Mouse (Mus musculus): ENCODE measurements around the gene Dusp1. TPM values are rescaled to one million over a fixed set of nuclear protein-coding genes. Genes with fewer than 3 reads are reported as not detected.

Dusp1 gene
- polyA plus RNA-seq, 1 experiment: 32.2 TPM

GRCm38 (mm10) chr17:26601514-26601913 is 39.6 kb upstream of the Dusp1 start:
- no peak overlapping the region for H3K27ac ChIP-seq (ENCODE audit: insufficient read depth, low read depth, low read length)

GRCm38 (mm10) chr17:26600913-26601447 is 39.1 kb upstream of the Dusp1 start:
- no peak overlapping the region for H3K4me3 ChIP-seq (ENCODE audit: insufficient read depth, low read length)
- H3K27ac ChIP-seq (ENCODE audit: insufficient read depth, low read depth, low read length): no peak overlapping the region
- peaks cover 63% of the 10 kb centered on the region for H3K4me1 ChIP-seq (ENCODE audit: control insufficient read depth, insufficient read depth, low read length)
- TF ChIP-seq CTCF (IDR thresholded peaks at IDR 0.05; ENCODE audit: low read depth, low read length): no peak
- TF ChIP-seq POLR2A (IDR thresholded peaks at IDR 0.05; ENCODE audit: borderline replicate concordance, low read depth, low read length): no peak

More at GRCm38 (mm10) chr17:26601514-26601913, 39.6 kb upstream of the Dusp1 start:
- peaks cover 62% of the 10 kb centered on the region for H3K4me1 ChIP-seq (ENCODE audit: control insufficient read depth, insufficient read depth, low read length)
- H3K4me3 ChIP-seq (ENCODE audit: insufficient read depth, low read length): no peak overlapping the region
- TF ChIP-seq POLR2A (IDR thresholded peaks at IDR 0.05; ENCODE audit: borderline replicate concordance, low read depth, low read length) (no peak), CTCF (IDR thresholded peaks at IDR 0.05; ENCODE audit: low read depth, low read length) (no peak)

- no peak overlapping the region for H3K27ac ChIP-seq (ENCODE audit: insufficient read depth, low read depth, low read length)
- TF ChIP-seq POLR2A (IDR thresholded peaks at IDR 0.05; ENCODE audit: borderline replicate concordance, low read depth, low read length) (no peak), CTCF (IDR thresholded peaks at IDR 0.05; ENCODE audit: low read depth, low read length) (no peak)
- H3K4me1 ChIP-seq (ENCODE audit: control insufficient read depth, insufficient read depth, low read length): peaks cover 58% of the 10 kb centered on the region
- no peak overlapping the region for H3K4me3 ChIP-seq (ENCODE audit: insufficient read depth, low read length)
Observed at GRCm38 (mm10) chr17:26598845-26599244, 36.9 kb upstream of the Dusp1 start.

- H3K4me3 ChIP-seq (ENCODE audit: insufficient read depth, low read length): no peak overlapping the region
- H3K4me1 ChIP-seq (ENCODE audit: control insufficient read depth, insufficient read depth, low read length): peaks cover 52% of the 10 kb centered on the region
- no peak overlapping the region for H3K27ac ChIP-seq (ENCODE audit: insufficient read depth, low read depth, low read length)
Observed at GRCm38 (mm10) chr17:26596856-26597481, 35.0 kb upstream of the Dusp1 start.

GRCm38 (mm10) chr17:26596168-26596658 is 34.3 kb upstream of the Dusp1 start:
- Histone ChIP-seq H3K4me3 (ENCODE audit: insufficient read depth, low read length) (no peak overlapping the region), H3K4me1 (ENCODE audit: control insufficient read depth, insufficient read depth, low read length) (peaks cover 48% of the 10 kb centered on the region), H3K27ac (ENCODE audit: insufficient read depth, low read depth, low read length) (no peak overlapping the region)
- TF ChIP-seq POLR2A (IDR thresholded peaks at IDR 0.05; ENCODE audit: borderline replicate concordance, low read depth, low read length): no peak
- no peak for TF ChIP-seq CTCF (IDR thresholded peaks at IDR 0.05; ENCODE audit: low read depth, low read length)

More at GRCm38 (mm10) chr17:26596856-26597481, 35.0 kb upstream of the Dusp1 start:
- TF ChIP-seq CTCF (IDR thresholded peaks at IDR 0.05; ENCODE audit: low read depth, low read length): no peak
- TF ChIP-seq POLR2A (IDR thresholded peaks at IDR 0.05; ENCODE audit: borderline replicate concordance, low read depth, low read length): no peak

- no peak overlapping the region for H3K4me3 ChIP-seq (ENCODE audit: insufficient read depth, low read length)
- H3K4me1 ChIP-seq (ENCODE audit: control insufficient read depth, insufficient read depth, low read length): peaks cover 42% of the 10 kb centered on the region
- TF ChIP-seq POLR2A (IDR thresholded peaks at IDR 0.05; ENCODE audit: borderline replicate concordance, low read depth, low read length) (no peak), CTCF (IDR thresholded peaks at IDR 0.05; ENCODE audit: low read depth, low read length) (no peak)
- H3K27ac ChIP-seq (ENCODE audit: insufficient read depth, low read depth, low read length): peak overlapping the region; percentile 26
Observed at GRCm38 (mm10) chr17:26595448-26596167, 33.7 kb upstream of the Dusp1 start.

- Histone ChIP-seq H3K4me1 (ENCODE audit: control insufficient read depth, insufficient read depth, low read length) (peaks cover 37% of the 10 kb centered on the region), H3K4me3 (ENCODE audit: insufficient read depth, low read length) (no peak overlapping the region), H3K27ac (ENCODE audit: insufficient read depth, low read depth, low read length) (peak overlapping the region; percentile 26)
- TF ChIP-seq CTCF (IDR thresholded peaks at IDR 0.05; ENCODE audit: low read depth, low read length) (no peak), POLR2A (IDR thresholded peaks at IDR 0.05; ENCODE audit: borderline replicate concordance, low read depth, low read length) (no peak)
Observed at GRCm38 (mm10) chr17:26594958-26595357, 33.0 kb upstream of the Dusp1 start.

GRCm38 (mm10) chr17:26594171-26594570 is 32.2 kb upstream of the Dusp1 start:
- TF ChIP-seq POLR2A (IDR thresholded peaks at IDR 0.05; ENCODE audit: borderline replicate concordance, low read depth, low read length) (no peak), CTCF (IDR thresholded peaks at IDR 0.05; ENCODE audit: low read depth, low read length) (no peak)
- Histone ChIP-seq H3K4me3 (ENCODE audit: insufficient read depth, low read length) (no peak overlapping the region), H3K27ac (ENCODE audit: insufficient read depth, low read depth, low read length) (no peak overlapping the region), H3K4me1 (ENCODE audit: control insufficient read depth, insufficient read depth, low read length) (peaks cover 36% of the 10 kb centered on the region)

- no peak for TF ChIP-seq POLR2A (IDR thresholded peaks at IDR 0.05; ENCODE audit: borderline replicate concordance, low read depth, low read length)
- H3K4me3 ChIP-seq (ENCODE audit: insufficient read depth, low read length): no peak overlapping the region
- peaks cover 36% of the 10 kb centered on the region for H3K4me1 ChIP-seq (ENCODE audit: control insufficient read depth, insufficient read depth, low read length)
- H3K27ac ChIP-seq (ENCODE audit: insufficient read depth, low read depth, low read length): no peak overlapping the region
Observed at GRCm38 (mm10) chr17:26593199-26593598, 31.3 kb upstream of the Dusp1 start.

- TF ChIP-seq POLR2A (IDR thresholded peaks at IDR 0.05; ENCODE audit: borderline replicate concordance, low read depth, low read length) (no peak), CTCF (IDR thresholded peaks at IDR 0.05; ENCODE audit: low read depth, low read length) (no peak)
- Histone ChIP-seq H3K27ac (ENCODE audit: insufficient read depth, low read depth, low read length) (no peak overlapping the region), H3K4me1 (ENCODE audit: control insufficient read depth, insufficient read depth, low read length) (peaks cover 36% of the 10 kb centered on the region), H3K4me3 (ENCODE audit: insufficient read depth, low read length) (no peak overlapping the region)
Observed at GRCm38 (mm10) chr17:26592510-26592909, 30.6 kb upstream of the Dusp1 start.

All from bone marrow macrophage, adult 2 months (primary cell).